Mouse (Mus musculus) gastrocnemius, adult 2 months (tissue): Measurements from ENCODE around the gene Prss45. TPM values are rescaled to one million over a fixed set of nuclear protein-coding genes. Genes with fewer than 3 reads are reported as not detected.
"Not testable (repeated sequence)": the region's sequence is repeated elsewhere in the genome, so short reads cannot be mapped to it uniquely, and the experiment has no call there.

Source experiments
- DNase-seq: peaks from one replicate; pipeline ENCODE4 v3.0.0; 2022
- H3K27ac ChIP-seq: fragments of 200-600 bp; 2 replicates; pipeline ENCODE4 v1.8.1; 2022; ENCODE audit warnings: mild to moderate bottlenecking
- H3K4me3 ChIP-seq: fragments of 200-600 bp; 2 replicates; pipeline ENCODE4 v1.8.1; 2022; ENCODE audit warnings: mild to moderate bottlenecking, moderate library complexity
- CTCF ChIP-seq: fragments of 200-600 bp; IDR thresholded peaks from 2 replicates; pipeline ENCODE4 v1.8.1; 2022; ENCODE audit warnings: antibody characterized with exemption, mild to moderate bottlenecking, moderate library complexity
- intact Hi-C: fragments of 180-260 bp; cut with DNase I; formaldehyde crosslinking; loops from one replicate; pipeline ENCODE4 v1.15.1; 2025
- long read RNA-seq, 2 experiments: library from polyadenylated mRNA; stranded (forward); transcript quantifications; one replicate each; pipeline ENCODE4 v2.0.0; 2021
- total RNA-seq, 2 experiments: library from RNA; stranded (reverse); gene quantifications; 2 replicates each; pipeline ENCODE4 v1.2.3; 2021

Gene Prss45
- total RNA-seq = not detected
- long read RNA-seq, experiment 1 = 0 reads
- long read RNA-seq, experiment 2 = 0 reads

GRCm38 (mm10) chr9:110834411-110834810, at the start of gene Prss45:
TSS of gene Prss45 (plus strand) at chr9:110834588.
- no peak for DNase-seq
- TF ChIP-seq CTCF = no peak
- intact Hi-C loops = no loop called here
- H3K4me3 ChIP-seq = no peak within 1 kb of the TSS
- H3K27ac ChIP-seq = no peak within 1 kb of the TSS

- Histone ChIP-seq H3K27ac (no peak overlapping the region), H3K4me3 (no peak overlapping the region)
- no peak for TF ChIP-seq CTCF
- intact Hi-C loops = no loop called here
- DNase-seq = no peak
Observed at GRCm38 (mm10) chr9:110788169-110788568, 46.2 kb upstream of the Prss45 start.

GRCm38 (mm10) chr9:110790462-110790861, 43.9 kb upstream of the Prss45 start:
- DNase-seq = no peak
- no peak for TF ChIP-seq CTCF
- Histone ChIP-seq H3K27ac (no peak overlapping the region), H3K4me3 (no peak overlapping the region)
- intact Hi-C loops = no loop called here

- DNase-seq = no peak
- intact Hi-C loops = no loop called here
- no peak for TF ChIP-seq CTCF
- Histone ChIP-seq H3K27ac (no peak overlapping the region), H3K4me3 (no peak overlapping the region)
Observed at GRCm38 (mm10) chr9:110797013-110797412, 37.4 kb upstream of the Prss45 start.

- Histone ChIP-seq H3K27ac (no peak within 1 kb of the TSS), H3K4me3 (no peak within 1 kb of the TSS)
- intact Hi-C loops = no loop called here
- no peak for DNase-seq
- no peak for TF ChIP-seq CTCF
Observed at GRCm38 (mm10) chr9:110797866-110798265, 36.5 kb upstream of the Prss45 start, which contains the start of gene Prss42. TSS of gene Prss42 (plus strand) at chr9:110798166.

- intact Hi-C loops = no loop called here
- no peak for DNase-seq
- TF ChIP-seq CTCF = no peak
- H3K4me3 ChIP-seq = no peak overlapping the region
- H3K27ac ChIP-seq = no peak overlapping the region
Observed at GRCm38 (mm10) chr9:110800834-110801479, 33.4 kb upstream of the Prss45 start.

GRCm38 (mm10) chr9:110803294-110803693, 31.1 kb upstream of the Prss45 start:
- no peak overlapping the region for H3K4me3 ChIP-seq
- DNase-seq = no peak
- no peak for TF ChIP-seq CTCF
- intact Hi-C loops = no loop called here
- H3K27ac ChIP-seq = no peak overlapping the region

GRCm38 (mm10) chr9:110810051-110810450, 24.3 kb upstream of the Prss45 start:
- no peak overlapping the region for H3K27ac ChIP-seq
- no peak overlapping the region for H3K4me3 ChIP-seq
- no peak for TF ChIP-seq CTCF
- DNase-seq = no peak
- intact Hi-C loops = no loop called here

- Histone ChIP-seq H3K27ac (no peak within 1 kb of the TSS), H3K4me3 (no peak within 1 kb of the TSS)
- DNase-seq = no peak
- intact Hi-C loops = no loop called here
- TF ChIP-seq CTCF = no peak
Observed at GRCm38 (mm10) chr9:110813789-110814188, 20.6 kb upstream of the Prss45 start, which contains the start of gene Prss44. TSS of gene Prss44 (plus strand) at chr9:110813994.

- intact Hi-C loops, DNase-seq, H3K27ac ChIP-seq, H3K4me3 ChIP-seq: not testable (repeated sequence)
Observed at GRCm38 (mm10) chr9:110820546-110820945, 13.8 kb upstream of the Prss45 start.

GRCm38 (mm10) chr9:110821436-110821835, 13.0 kb upstream of the Prss45 start:
- no peak for DNase-seq
- no peak for TF ChIP-seq CTCF
- intact Hi-C loops = no loop called here

GRCm38 (mm10) chr9:110825426-110825825, 9.0 kb upstream of the Prss45 start:
- no peak for DNase-seq
- Histone ChIP-seq H3K4me3 (no peak overlapping the region), H3K27ac (no peak overlapping the region)
- no peak for TF ChIP-seq CTCF
- intact Hi-C loops = no loop called here

More at GRCm38 (mm10) chr9:110821436-110821835, 13.0 kb upstream of the Prss45 start:
- H3K27ac ChIP-seq = no peak overlapping the region
- H3K4me3 ChIP-seq = no peak overlapping the region

GRCm38 (mm10) chr9:110825832-110826231, 8.6 kb upstream of the Prss45 start:
- intact Hi-C loops = no loop called here
- TF ChIP-seq CTCF = no peak
- no peak for DNase-seq
- no peak overlapping the region for H3K27ac ChIP-seq
- H3K4me3 ChIP-seq = no peak overlapping the region

GRCm38 (mm10) chr9:110826390-110826789, 8.0 kb upstream of the Prss45 start, which contains the start of gene Prss43:
TSS of gene Prss43 (plus strand) at chr9:110826690.
- no peak for TF ChIP-seq CTCF
- no peak within 1 kb of the TSS for H3K27ac ChIP-seq
- intact Hi-C loops = no loop called here
- no peak within 1 kb of the TSS for H3K4me3 ChIP-seq
- no peak for DNase-seq
